Mouse (Mus musculus): ENCODE data around the gene Nat8f6. TPM values are rescaled to one million over a fixed set of nuclear protein-coding genes. Genes with fewer than 3 reads are reported as not detected.
"Not testable (repeated sequence)": the region's sequence is repeated elsewhere in the genome, so short reads cannot be mapped to it uniquely, and the experiment has no call there.

Gene Nat8f6
- polyA plus RNA-seq, 1 experiment from 2014 or later: not detected

DNA sequence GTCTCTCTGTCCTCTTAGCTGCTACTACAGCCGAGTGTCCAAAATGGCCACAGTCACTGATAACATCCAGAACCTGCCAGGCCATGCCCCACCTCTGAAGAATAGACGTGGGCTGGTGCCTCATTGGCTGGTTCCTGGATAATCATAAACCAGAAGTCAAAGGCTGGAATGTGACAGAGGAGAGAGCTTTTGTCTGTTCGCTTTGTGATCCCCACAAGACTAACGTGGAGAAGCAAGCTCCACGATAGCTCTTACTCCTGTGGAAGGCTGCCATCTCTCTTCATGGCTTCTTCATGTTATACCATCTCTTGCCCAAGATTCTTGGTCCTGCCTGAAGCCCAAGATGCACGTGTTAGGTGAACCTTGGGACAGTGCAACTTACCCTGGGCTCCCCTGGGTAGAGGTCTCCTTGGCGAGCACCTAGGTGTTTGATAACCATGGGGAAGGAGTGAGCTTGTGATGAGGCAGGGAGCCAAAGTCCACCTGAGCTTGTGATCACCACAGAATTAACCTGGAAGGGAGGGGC lies 11.1 kb upstream of the Nat8f6 start, which contains the start of gene Nat8:
TSS of gene Nat8 (minus strand) at position 287 of the 526 bp plus-strand sequence.
- H3K4me1 ChIP-seq: no peaks in the 10 kb centered on the region
- no peaks in the 10 kb centered on the region for H3K9me3 ChIP-seq
- H3K4me3 ChIP-seq: no peak within 1 kb of the TSS
- H3K27me3 ChIP-seq: no peaks in the 10 kb centered on the region
- no peak within 1 kb of the TSS for H3K4me2 ChIP-seq (replicated peaks)
- 81% methylated on average over 7 of the region's 7 CpGs for WGBS
- H3K9ac ChIP-seq (replicated peaks): no peak within 1 kb of the TSS
- no peak for ATAC-seq (ENCODE audit: low FRiP score, low read depth)
- H3K27ac ChIP-seq (replicated peaks): no peak within 1 kb of the TSS
- H3K36me3 ChIP-seq: no peaks in the 10 kb centered on the region

DNA sequence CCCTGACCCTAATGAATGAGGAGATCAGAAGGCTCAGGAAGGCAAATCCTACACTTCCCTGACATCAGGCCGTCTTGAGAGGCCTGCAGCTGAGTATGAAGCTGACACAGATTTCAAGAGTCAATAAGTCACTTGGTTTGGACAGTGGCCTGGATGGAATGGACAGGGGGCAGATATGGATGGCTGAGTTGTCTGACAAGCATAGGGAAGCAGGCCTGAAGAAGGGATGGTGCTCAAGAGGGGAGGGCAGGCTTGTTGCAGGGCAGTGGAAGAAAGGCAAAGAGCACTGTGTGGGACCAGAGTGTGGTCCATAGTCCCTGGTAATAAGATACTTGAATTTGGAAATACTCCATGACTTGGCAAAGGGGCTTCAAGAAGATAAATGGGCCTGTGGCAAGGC lies 8.7 kb upstream of the Nat8f6 start:
- Histone ChIP-seq H3K27ac (replicated peaks) (no peak overlapping the region), H3K27me3 (no peaks in the 10 kb centered on the region), H3K9me3 (no peaks in the 10 kb centered on the region), H3K9ac (replicated peaks) (no peak overlapping the region), H3K4me2 (replicated peaks) (no peak overlapping the region), H3K36me3 (no peaks in the 10 kb centered on the region), H3K4me3 (no peak overlapping the region), H3K4me1 (no peaks in the 10 kb centered on the region)
- WGBS: 57% methylated on average over 1 of the region's 1 CpGs
- ATAC-seq (ENCODE audit: low FRiP score, low read depth): no peak

DNA sequence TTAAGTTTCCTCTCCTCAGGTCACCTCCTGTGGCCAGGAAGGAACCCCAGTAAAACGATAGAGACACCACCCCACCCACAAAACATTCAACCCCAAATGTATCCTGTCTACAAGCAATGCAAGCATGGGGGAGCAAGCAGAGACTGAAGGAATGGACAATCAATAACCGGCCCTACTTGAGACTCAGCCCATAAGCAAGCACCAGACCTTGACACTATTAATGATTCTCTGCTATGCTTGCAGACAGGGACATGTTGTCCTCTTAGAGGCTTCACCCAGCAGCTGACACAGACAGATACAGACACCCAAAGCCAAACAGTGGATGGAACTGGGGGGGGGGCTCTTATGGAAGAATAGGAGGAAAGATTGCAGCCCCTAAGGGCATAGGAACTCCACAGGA lies 5.1 kb upstream of the Nat8f6 start:
- Histone ChIP-seq H3K4me1 (no peaks in the 10 kb centered on the region), H3K27ac (replicated peaks) (no peak overlapping the region), H3K27me3 (no peaks in the 10 kb centered on the region), H3K4me3 (no peak overlapping the region), H3K4me2 (replicated peaks) (no peak overlapping the region), H3K9ac (replicated peaks) (no peak overlapping the region), H3K9me3 (no peaks in the 10 kb centered on the region), H3K36me3 (no peaks in the 10 kb centered on the region)
- ATAC-seq (ENCODE audit: low FRiP score, low read depth): no peak
- 85% methylated on average over 2 of the region's 2 CpGs for WGBS

DNA sequence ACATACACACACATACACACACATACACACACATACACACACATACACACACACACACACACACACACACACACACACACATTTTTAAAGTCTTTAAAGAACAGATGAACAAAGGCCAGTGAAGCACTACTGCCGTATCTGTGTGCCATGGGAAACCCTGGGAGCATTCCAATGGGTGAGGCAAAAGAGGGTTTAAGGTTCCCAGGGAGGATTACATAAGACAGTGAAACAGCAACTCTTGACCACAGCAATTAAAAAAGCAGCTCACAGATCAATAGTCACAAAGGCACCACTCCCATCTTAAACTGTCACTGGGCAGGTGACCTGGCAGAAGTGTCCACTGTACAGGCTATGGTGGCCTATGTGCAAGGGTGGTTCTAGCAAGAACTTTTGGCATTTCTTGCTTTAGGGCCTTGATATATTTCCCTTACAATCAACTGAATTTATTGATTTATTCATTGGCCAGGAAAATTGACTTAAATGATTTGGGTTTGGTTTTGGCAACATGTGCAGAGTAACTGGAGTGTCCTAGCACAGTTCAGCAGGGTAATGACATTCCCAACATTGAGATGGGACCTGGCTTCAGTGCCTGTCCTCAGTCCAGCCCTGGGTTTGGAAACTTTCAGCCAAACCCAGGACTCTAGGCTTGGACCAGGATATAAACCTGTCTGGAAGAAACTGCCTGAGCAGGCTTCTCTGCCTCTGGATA lies 2.8 kb upstream of the Nat8f6 start:
- Histone ChIP-seq H3K9ac (replicated peaks) (no peak overlapping the region), H3K4me2 (replicated peaks) (no peak overlapping the region), H3K36me3 (no peaks in the 10 kb centered on the region), H3K4me1 (no peaks in the 10 kb centered on the region), H3K27ac (replicated peaks) (no peak overlapping the region), H3K9me3 (no peaks in the 10 kb centered on the region), H3K27me3 (no peaks in the 10 kb centered on the region), H3K4me3 (no peak overlapping the region)
- WGBS: 79% methylated on average over 1 of the region's 1 CpGs
- ATAC-seq (ENCODE audit: low FRiP score, low read depth): no peak

DNA sequence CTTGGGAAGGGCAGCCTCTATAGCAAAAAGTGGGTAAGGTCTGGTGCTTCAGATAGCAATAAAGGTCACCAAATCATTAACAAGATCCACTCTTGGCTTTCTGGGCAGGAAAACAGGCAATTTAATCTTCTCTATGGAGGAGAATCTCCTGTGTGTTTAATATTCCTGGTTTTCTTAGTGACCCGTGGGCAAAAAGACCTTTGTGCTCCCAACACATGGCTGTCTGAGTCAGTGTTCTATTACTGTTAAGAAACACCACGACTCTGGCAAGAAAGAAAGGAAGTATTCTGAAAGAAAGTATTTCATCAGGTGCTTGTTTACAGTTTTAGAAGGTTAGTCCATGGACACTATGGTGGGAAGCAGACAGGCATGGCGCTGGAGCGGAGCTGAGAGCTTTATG lies 1.5 kb upstream of the Nat8f6 start:
- H3K4me2 ChIP-seq (replicated peaks): no peak overlapping the region
- H3K27ac ChIP-seq (replicated peaks): no peak overlapping the region
- H3K36me3 ChIP-seq: no peaks in the 10 kb centered on the region
- no peaks in the 10 kb centered on the region for H3K9me3 ChIP-seq
- no peaks in the 10 kb centered on the region for H3K4me1 ChIP-seq
- H3K9ac ChIP-seq (replicated peaks): no peak overlapping the region
- no peaks in the 10 kb centered on the region for H3K27me3 ChIP-seq
- WGBS: 79% methylated on average over 4 of the region's 4 CpGs
- no peak overlapping the region for H3K4me3 ChIP-seq
- ATAC-seq (ENCODE audit: low FRiP score, low read depth): no peak

DNA sequence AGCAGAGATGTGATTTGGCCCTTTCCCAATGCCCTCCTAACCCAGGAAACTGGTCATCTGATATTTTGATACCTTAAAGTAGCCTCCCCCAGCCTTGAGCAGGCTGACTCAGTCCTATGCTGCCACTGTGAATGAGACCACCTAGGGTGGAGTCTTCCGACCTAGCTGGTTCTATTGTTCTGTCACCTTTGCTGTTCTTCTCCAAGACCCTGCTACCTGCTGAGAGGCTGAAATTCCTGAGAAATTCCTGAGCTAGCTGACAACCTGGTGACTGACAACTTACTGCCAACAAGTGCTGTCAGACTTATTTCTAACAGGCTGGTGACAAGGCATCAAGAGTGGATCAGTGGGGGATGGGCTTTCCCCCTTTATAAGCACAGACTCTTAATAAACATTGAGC lies 2.4 kb downstream of the Nat8f6 start:
- Histone ChIP-seq H3K27me3 (no peaks in the 10 kb centered on the region), H3K9ac (replicated peaks) (no peak overlapping the region), H3K4me2 (replicated peaks) (no peak overlapping the region), H3K27ac (replicated peaks) (no peak overlapping the region), H3K4me1 (no peaks in the 10 kb centered on the region), H3K9me3 (no peaks in the 10 kb centered on the region), H3K36me3 (no peaks in the 10 kb centered on the region), H3K4me3 (no peak overlapping the region)
- ATAC-seq (ENCODE audit: low FRiP score, low read depth): no peak
- 17% methylated on average over 1 of the region's 1 CpGs for WGBS

DNA sequence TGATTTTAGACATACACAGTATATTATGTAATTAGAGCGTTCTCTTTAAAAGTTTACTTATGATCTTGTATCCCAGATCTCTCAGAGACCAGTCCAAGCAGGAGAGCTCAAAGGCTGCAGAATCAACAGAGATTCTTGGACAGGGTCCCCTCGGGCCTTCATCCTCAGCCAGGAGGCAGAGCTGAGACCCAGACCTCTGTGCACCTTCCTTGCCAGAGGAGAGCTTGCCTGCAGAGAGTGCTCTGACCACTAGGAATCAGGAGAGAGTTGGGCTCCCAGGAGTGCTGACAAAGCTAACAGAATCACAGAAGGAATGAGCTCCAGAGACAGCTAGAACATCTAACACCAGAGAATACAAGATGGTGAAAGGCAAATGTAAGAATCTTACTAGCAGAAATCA lies 7.4 kb downstream of the Nat8f6 start:
- ATAC-seq (ENCODE audit: low FRiP score, low read depth): no peak
- 88% methylated on average over 2 of the region's 2 CpGs for WGBS
- H3K9ac ChIP-seq (replicated peaks): no peak overlapping the region
- H3K27me3 ChIP-seq: no peaks in the 10 kb centered on the region
- H3K27ac ChIP-seq (replicated peaks): no peak overlapping the region
- no peak overlapping the region for H3K4me3 ChIP-seq
- no peaks in the 10 kb centered on the region for H3K36me3 ChIP-seq
- H3K4me1 ChIP-seq: no peaks in the 10 kb centered on the region
- H3K9me3 ChIP-seq: no peaks in the 10 kb centered on the region
- no peak overlapping the region for H3K4me2 ChIP-seq (replicated peaks)

DNA sequence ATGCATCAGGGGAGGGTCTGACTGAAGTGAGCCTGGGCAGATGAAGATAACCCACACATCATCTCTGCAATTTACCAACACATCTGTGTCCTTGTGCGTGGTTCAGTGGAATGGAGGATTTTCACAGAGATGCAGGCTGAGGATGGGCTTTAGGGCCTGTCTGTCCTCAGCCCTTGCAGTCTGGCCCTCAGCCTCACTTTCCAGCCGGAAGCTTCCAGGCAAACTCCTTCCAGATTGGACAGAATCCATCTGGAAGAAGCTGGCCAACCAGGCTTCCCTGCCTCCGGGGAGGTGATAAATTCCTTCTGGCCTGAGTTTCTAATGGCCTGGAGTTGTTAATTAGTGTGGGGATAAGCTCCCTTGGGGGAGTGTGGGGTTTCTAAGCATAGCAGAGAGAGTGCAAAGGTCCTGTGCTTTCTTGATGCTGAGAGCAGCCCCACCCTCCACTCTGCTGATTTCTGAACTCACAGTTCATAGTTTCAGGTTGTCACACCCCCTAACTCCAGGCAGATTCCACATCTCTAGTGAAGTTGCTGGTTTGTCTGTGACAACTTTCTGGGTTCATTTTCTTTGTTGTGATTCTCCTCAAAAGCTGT lies 9.7 kb downstream of the Nat8f6 start:
- not testable (repeated sequence) for H3K9me3 ChIP-seq; H3K4me1 ChIP-seq; H3K27me3 ChIP-seq; H3K9ac ChIP-seq (replicated peaks); H3K27ac ChIP-seq (replicated peaks); H3K36me3 ChIP-seq; H3K4me2 ChIP-seq (replicated peaks); ATAC-seq (ENCODE audit: low FRiP score, low read depth); H3K4me3 ChIP-seq
- WGBS: 76% methylated on average over 3 of the region's 3 CpGs

DNA sequence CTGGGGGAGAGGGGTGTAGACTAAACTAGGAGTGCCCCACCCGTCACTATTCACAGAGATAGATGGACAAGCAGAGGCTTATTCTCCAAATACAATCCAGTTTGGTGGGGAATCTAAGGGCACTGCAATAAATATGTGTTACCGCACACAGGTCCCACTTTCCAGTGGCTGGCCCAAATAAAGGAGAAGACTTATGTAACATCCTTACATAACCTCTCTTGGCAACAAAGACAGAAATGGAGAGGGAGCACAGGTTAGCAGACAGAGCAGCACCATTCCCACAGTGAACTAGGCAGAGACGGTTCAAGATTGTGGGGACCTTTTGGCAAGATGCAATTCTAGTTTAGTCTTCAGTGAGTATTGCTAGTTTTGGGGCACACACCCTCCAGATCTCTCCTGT lies 10.2 kb downstream of the Nat8f6 start:
- H3K27ac ChIP-seq (replicated peaks); H3K9ac ChIP-seq (replicated peaks); H3K27me3 ChIP-seq; H3K4me1 ChIP-seq; H3K4me2 ChIP-seq (replicated peaks); H3K4me3 ChIP-seq; H3K36me3 ChIP-seq; H3K9me3 ChIP-seq; ATAC-seq (ENCODE audit: low FRiP score, low read depth): not testable (repeated sequence)
- WGBS: 99% methylated on average over 3 of the region's 3 CpGs

DNA sequence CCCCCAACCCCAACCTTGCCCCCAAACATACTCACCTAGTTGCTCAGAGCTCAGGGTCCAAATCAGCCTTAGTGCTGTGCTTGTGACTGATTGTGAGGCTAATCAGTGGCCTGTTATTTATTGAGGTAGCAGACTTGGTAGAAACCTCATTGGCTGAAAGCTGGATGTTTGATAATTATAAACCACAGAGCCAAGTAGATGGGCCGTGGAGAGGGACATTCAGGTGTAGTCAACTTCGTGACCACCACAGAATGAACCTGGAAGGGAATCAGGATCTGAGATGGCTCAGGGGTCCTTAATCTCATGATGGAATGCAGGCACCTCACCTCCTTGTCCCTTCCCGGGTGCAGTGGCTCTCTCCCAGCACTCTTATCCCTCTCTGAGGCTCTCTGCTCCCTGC lies 11.0 kb downstream of the Nat8f6 start:
- WGBS: 70% methylated on average over 2 of the region's 3 CpGs
- H3K4me3 ChIP-seq; H3K4me1 ChIP-seq; H3K36me3 ChIP-seq; H3K27ac ChIP-seq (replicated peaks); H3K4me2 ChIP-seq (replicated peaks); H3K27me3 ChIP-seq; ATAC-seq (ENCODE audit: low FRiP score, low read depth); H3K9me3 ChIP-seq; H3K9ac ChIP-seq (replicated peaks): not testable (repeated sequence)

DNA sequence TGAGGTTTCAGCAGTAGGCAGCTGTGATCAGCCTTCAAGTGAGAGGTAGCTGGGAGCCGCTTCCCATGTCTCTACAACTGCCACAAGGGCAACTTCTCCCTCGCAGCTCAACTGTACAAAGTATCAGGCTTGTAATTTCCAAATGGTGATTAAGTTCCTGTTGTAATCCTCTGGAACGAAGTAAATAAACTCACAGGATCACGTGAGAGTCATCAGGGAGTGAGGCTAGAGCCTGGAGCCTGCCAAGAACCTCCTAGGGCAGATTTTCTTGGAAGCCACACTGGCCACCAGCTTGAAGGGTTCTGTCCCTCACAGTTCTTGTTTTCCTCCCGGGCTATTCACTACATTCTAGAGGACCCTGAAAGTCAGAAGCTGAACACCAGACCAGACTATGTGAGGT lies 17.6 kb downstream of the Nat8f6 start:
- H3K9me3 ChIP-seq; H3K27me3 ChIP-seq; H3K36me3 ChIP-seq; ATAC-seq (ENCODE audit: low FRiP score, low read depth); H3K27ac ChIP-seq (replicated peaks); H3K4me3 ChIP-seq; H3K4me1 ChIP-seq; H3K9ac ChIP-seq (replicated peaks); H3K4me2 ChIP-seq (replicated peaks): not testable (repeated sequence)
- WGBS: 77% methylated on average over 5 of the region's 5 CpGs

DNA sequence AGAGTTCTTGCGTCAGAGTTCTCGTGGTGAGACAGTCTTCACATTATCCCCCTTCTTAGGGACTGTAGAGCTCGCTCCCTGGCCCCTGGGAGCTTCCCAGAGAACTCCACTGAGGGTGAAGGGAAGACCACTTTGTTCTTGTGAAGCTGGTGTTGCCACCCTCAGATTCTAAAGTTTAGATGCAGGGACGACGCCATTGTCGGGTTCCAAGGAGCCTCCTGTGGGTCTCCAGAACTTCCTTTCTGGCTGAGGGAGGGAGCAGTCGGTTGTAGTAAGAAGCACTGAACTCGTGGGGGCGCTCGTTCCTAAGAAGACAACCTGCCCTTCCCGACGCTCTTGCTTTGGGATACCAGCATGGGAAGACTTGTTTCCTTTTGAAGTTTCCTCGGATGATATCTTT lies 55.2 kb downstream of the Nat8f6 start, which contains the start of gene Nat8f3:
TSS of gene Nat8f3 (minus strand) at position 223 of the 400 bp plus-strand sequence.
- not testable (repeated sequence) for H3K4me2 ChIP-seq (replicated peaks); H3K4me1 ChIP-seq; H3K4me3 ChIP-seq; H3K9ac ChIP-seq (replicated peaks); H3K36me3 ChIP-seq; H3K27me3 ChIP-seq; ATAC-seq (ENCODE audit: low FRiP score, low read depth); H3K9me3 ChIP-seq; H3K27ac ChIP-seq (replicated peaks)
- 69% methylated on average over 13 of the region's 13 CpGs for WGBS

All from midbrain, embryonic 12.5 days (tissue).